Mouse (Mus musculus) midbrain, embryonic 14.5 days (tissue): ENCODE data around the gene Rnf225. TPM values are rescaled to one million over a fixed set of nuclear protein-coding genes. Genes with fewer than 3 reads are reported as not detected.

Experiments used
- ATAC-seq: fragments of 200-750 bp; cut with Nextera tagmentation; 2 replicates; pipeline ENCODE4 v1.8.0; 2017; ENCODE audit warnings: moderate number of reproducible peaks, moderate library complexity; ENCODE audit not compliant: low FRiP score, low TSS enrichment
- DNase-seq: peaks from one replicate; pipeline ENCODE4 v3.0.0-alpha.2; 2015
- H3K27ac ChIP-seq: fragments of 300-500 bp; sonication (generic); replicated peaks from 2 replicates; pipeline ENCODE4 v1.5.1; 2014; ENCODE audit warnings: mild to moderate bottlenecking, low read depth, low read length, moderate library complexity
- H3K27me3 ChIP-seq: fragments of 300-500 bp; sonication (generic); 2 replicates; pipeline ENCODE4 v1.6.1; 2014; ENCODE audit warnings: low read length, control low read depth, mixed read lengths; ENCODE audit not compliant: control insufficient read depth, insufficient read depth
- H3K36me3 ChIP-seq: fragments of 300-500 bp; sonication (generic); 2 replicates; pipeline ENCODE4 v1.6.1; 2014; ENCODE audit warnings: low read length, control low read depth; ENCODE audit not compliant: control insufficient read depth, insufficient read depth
- H3K4me1 ChIP-seq: fragments of 300-500 bp; sonication (generic); 2 replicates; pipeline ENCODE4 v1.6.1; 2014; ENCODE audit warnings: mild to moderate bottlenecking, antibody characterized with exemption, low read length, control low read depth; ENCODE audit not compliant: control insufficient read depth, insufficient read depth
- H3K4me2 ChIP-seq: fragments of 300-500 bp; sonication (generic); 2 replicates; pipeline ENCODE4 v1.6.1; 2014; ENCODE audit warnings: mild to moderate bottlenecking, low read length, moderate library complexity
- H3K4me3 ChIP-seq: fragments of 300-500 bp; sonication (generic); replicated peaks from 2 replicates; pipeline ENCODE4 v1.5.1; 2014; ENCODE audit warnings: low read depth, low read length
- H3K9ac ChIP-seq: fragments of 300-500 bp; sonication (generic); replicated peaks from 2 replicates; pipeline ENCODE4 v1.6.1; 2014; ENCODE audit warnings: mild to moderate bottlenecking, low read length, moderate library complexity
- H3K9me3 ChIP-seq: fragments of 300-500 bp; sonication (generic); 2 replicates; pipeline ENCODE4 v1.6.1; 2016; ENCODE audit warnings: low read length, control low read depth, mixed read lengths; ENCODE audit not compliant: control insufficient read depth
- WGBS: fragments of 180-500 bp; shearing (Covaris S2); extraction: QIAGEN DNeasy Blood & Tissue Kit; methylation state at CpG from one replicate; pipeline ENCODE4 v1.1.7; 2014; 5-methylcytosine and 5-hydroxymethylcytosine counted together
- polyA plus RNA-seq: library from polyadenylated mRNA; unstranded; fragments of >200 nt; fragmentation: Nextera tagmentation; extraction: Ambion mirVana; gene quantifications from 2 replicates; pipeline ENCODE4 v1.2.1, GENCODE M21; 2014

Gene Rnf225
- polyA plus RNA-seq, 1 experiment from 2014 or later = 0.64 TPM

DNA sequence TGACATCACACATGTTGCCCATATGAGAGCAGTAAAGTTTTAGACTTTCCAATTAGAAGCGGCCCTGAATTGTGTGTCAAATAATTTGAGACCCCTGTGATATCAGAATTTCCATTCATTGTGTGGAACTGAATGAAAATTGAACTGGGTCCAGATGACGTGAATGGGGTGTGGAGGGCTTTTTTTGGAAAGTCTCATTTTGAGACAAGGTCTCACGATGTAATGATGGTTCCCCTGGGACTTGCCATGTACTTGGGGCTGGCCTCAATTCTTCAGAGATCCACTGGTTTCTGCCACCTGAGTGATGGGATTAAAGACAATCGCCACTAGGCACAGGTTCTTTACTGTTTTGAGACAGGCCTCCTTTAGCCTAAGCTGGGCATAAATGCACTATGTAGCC, 13.4 kb downstream of the Rnf225 start:
- ATAC-seq = no peak
- DNase-seq = no peak
- Histone ChIP-seq H3K27ac (no peak overlapping the region), H3K36me3 (no peaks in the 10 kb centered on the region), H3K4me3 (no peak overlapping the region), H3K4me2 (no peak overlapping the region), H3K9me3 (no peaks in the 10 kb centered on the region), H3K4me1 (no peaks in the 10 kb centered on the region), H3K27me3 (no peaks in the 10 kb centered on the region), H3K9ac (no peak overlapping the region)
- 81% methylated on average over 4 of the region's 4 CpGs for WGBS

DNA sequence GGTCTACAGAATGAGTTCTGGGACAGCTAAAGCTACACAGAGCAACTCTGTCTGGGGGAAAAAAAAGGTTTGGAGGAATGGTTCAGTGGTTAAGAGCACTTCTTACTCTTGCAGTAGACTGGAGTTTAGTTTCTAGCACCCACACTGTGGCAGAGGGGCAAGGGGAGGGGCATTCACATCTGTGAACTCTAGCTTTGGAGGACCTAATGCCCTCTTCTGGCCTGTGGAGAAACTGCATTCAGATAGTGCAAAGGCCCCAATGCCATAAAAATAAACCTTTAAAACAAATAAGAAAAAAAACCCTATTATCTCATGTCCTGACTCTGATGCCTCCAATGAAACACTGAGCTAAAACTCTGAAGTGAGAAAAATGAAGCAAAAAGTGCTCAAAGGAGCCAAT, 16.3 kb downstream of the Rnf225 start:
- Histone ChIP-seq H3K4me3 (no peak overlapping the region), H3K9ac (no peak overlapping the region), H3K27ac (no peak overlapping the region), H3K36me3 (no peaks in the 10 kb centered on the region), H3K27me3 (no peaks in the 10 kb centered on the region), H3K4me2 (no peak overlapping the region), H3K9me3 (no peaks in the 10 kb centered on the region), H3K4me1 (no peaks in the 10 kb centered on the region)
- DNase-seq (no peak), ATAC-seq (no peak)

DNA sequence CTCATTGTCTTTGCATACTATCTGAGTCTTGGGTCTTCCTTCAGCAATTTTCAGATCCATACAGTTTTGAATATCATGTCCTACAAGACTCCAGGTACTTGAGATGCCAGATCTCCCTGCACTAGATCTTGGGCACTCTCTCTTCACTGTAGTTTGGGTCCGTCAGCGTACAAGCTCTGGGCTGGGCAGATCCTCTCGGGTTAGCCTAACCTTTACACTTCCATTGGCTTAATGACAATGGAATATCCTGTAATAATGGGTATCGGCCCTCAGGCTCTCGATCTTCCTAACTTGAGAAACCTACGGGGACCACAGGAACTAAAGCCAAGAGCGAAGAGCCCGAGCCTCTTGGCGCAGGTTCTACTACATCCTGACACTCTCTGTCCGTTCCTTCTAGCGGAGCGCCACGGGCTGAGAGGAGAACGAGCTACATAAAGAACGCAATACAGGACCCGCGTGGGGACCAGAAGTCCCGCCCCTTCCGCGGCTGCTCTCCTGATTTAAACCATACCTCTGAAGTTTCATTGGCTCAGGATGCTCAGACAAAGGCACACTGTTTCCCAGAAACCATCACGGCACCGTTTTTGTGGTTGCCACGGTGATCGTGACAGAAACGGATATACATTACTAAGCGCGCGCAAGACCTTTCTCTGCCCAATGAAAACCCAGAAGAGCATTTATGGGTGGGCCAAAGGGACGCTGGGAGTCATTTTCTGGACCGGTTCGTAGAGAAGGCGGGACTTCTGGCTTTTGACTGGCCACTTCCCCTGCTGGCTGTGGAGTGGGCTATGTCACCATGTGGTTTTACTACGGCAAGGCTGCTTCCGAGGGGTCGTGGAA, 22.0 kb downstream of the Rnf225 start:
- H3K27ac ChIP-seq = peak overlapping the region; percentile 85
- peak overlapping the region; percentile 40 for H3K4me3 ChIP-seq
- peak overlapping the region; percentile 75 for H3K4me2 ChIP-seq
- 8% methylated on average over 35 of the region's 35 CpGs for WGBS
- DNase-seq (peak; percentile 98), ATAC-seq (peak; percentile 97)
- H3K4me1 ChIP-seq = peaks cover 11% of the 10 kb centered on the region
- H3K27me3 ChIP-seq = no peaks in the 10 kb centered on the region
- no peaks in the 10 kb centered on the region for H3K36me3 ChIP-seq
- H3K9ac ChIP-seq = peak overlapping the region; percentile 68
- H3K9me3 ChIP-seq = no peaks in the 10 kb centered on the region

DNA sequence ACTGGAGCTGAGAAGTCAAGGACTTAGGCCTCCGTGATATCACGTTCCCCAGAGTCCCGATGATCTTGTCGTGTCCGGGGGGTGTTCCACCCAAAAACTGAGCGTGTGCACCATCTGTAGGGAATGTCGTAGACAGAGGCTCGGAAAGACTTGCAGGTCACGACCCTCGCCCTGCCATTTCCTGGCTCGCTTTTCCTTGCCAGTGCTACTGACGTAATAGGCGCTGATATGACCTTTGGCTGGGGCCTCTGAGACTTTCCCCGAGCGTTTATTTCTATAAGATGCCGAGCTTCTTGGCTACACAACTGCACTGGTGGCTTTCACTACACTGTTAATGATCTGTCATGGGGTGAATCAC, 22.6 kb downstream of the Rnf225 start:
- no peaks in the 10 kb centered on the region for H3K27me3 ChIP-seq
- peak overlapping the region; percentile 75 for H3K4me2 ChIP-seq
- DNase-seq (no peak), ATAC-seq (no peak; the same call in 1 of the 2 replicates)
- peaks cover 11% of the 10 kb centered on the region for H3K4me1 ChIP-seq
- H3K9ac ChIP-seq = peak overlapping the region; percentile 57
- H3K9me3 ChIP-seq = no peaks in the 10 kb centered on the region
- 14% methylated on average over 16 of the region's 16 CpGs for WGBS
- no peaks in the 10 kb centered on the region for H3K36me3 ChIP-seq
- H3K27ac ChIP-seq = peak overlapping the region; percentile 85
- peak overlapping the region; percentile 40 for H3K4me3 ChIP-seq

DNA sequence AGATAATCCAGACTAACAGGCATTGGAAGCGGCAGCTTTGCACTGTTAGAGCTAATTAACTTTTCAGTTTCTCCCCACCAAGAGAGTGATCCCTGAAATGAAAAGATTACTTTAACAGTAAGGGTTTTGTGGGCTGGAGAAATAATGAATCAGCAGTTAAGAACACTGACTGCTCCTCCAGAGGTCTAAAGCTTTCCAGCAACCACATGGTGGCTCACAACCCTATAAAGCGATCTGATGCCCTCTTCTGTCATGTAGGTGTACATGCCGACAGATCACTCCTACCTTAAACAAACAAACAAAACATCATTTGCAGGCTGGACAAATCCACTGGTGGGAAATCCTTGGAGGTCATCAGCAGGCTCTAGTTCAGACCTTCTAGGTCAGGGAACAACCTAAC, 27.7 kb downstream of the Rnf225 start:
- Histone ChIP-seq H3K4me1 (peaks cover 5% of the 10 kb centered on the region), H3K27me3 (no peaks in the 10 kb centered on the region), H3K36me3 (no peaks in the 10 kb centered on the region), H3K9ac (no peak overlapping the region), H3K4me2 (no peak overlapping the region), H3K4me3 (no peak overlapping the region), H3K27ac (no peak overlapping the region), H3K9me3 (no peaks in the 10 kb centered on the region)
- no peak for ATAC-seq
- WGBS = 61% methylated on average over 3 of the region's 3 CpGs
- no peak for DNase-seq

DNA sequence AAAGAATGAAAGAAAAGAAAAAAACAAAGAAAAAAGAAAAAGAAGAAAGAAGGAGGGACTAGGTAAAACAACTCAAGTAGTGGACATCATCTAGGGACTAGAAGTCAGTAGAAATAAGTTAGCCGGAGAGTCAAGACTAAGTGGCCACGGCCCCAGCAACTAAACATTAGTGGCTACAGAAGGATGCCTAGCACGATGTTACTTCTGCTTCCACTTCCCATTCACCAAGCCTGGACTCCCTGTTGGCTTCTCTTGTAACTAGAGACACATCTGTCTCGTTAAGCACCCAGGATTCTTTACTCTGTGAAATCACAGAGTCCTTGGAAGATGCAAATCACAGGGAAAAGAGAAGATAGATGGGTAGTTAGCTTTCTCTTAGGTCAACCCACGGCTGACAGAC, 30.3 kb downstream of the Rnf225 start:
- ATAC-seq = no peak
- Histone ChIP-seq H3K4me1 (0 out of 2 replicates have a peak, but pooled peaks cover 3% of the 10 kb centered on the region), H3K4me3 (no peak overlapping the region)

DNA sequence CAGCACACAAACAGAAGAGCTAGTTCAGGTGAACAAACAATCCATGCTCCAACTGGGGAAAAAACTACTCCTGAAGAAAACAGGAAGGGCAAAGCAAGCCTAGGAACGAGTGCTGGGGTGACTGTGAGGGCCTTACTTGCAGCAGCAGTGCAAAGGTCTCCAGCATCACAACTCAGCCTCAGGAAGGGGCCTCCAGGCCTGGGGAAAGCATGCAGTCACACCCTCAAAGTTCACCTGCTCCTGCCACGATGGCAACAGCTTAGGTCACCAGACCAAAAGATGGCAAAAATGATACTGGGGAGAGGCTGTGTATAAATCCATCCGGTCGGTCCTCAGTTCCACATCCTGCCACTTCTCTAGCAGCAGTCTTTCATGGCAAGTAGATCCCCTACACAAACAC, 31.7 kb downstream of the Rnf225 start:
- H3K27me3 ChIP-seq = no peaks in the 10 kb centered on the region
- no peak overlapping the region for H3K4me2 ChIP-seq
- H3K4me1 ChIP-seq = 0 out of 2 replicates have a peak, but pooled peaks cover 3% of the 10 kb centered on the region
- no peaks in the 10 kb centered on the region for H3K9me3 ChIP-seq
- H3K9ac ChIP-seq = no peak overlapping the region
- no peak for DNase-seq
- H3K4me3 ChIP-seq = no peak overlapping the region
- no peak overlapping the region for H3K27ac ChIP-seq
- ATAC-seq = no peak
- WGBS = 85% methylated on average over 4 of the region's 4 CpGs
- H3K36me3 ChIP-seq = no peaks in the 10 kb centered on the region

More for the DNA sequence above, 30.3 kb downstream of the Rnf225 start:
- WGBS = 74% methylated on average over 5 of the region's 5 CpGs
- no peak overlapping the region for H3K9ac ChIP-seq
- H3K36me3 ChIP-seq = no peaks in the 10 kb centered on the region
- H3K4me2 ChIP-seq = no peak overlapping the region
- H3K27me3 ChIP-seq = no peaks in the 10 kb centered on the region
- no peak for DNase-seq
- no peaks in the 10 kb centered on the region for H3K9me3 ChIP-seq
- H3K27ac ChIP-seq = no peak overlapping the region

DNA sequence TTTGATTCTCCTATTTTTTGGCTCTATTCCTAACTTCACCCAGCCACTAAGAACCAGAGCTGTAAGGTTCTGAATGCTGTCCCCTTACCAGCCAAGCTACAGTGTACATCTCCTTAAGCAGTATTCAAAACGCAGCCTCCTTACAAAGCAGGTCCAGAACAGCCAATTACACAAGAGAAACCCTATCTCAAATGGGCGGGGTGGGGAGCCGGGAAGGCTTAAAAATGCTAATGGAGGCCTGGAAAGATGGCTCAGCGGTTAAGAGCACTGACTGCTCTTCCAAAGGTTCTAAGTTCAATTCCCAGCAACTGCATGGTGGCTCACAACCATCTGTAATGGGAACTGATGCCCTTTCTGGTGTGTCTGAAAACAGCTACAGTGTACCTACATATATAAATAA, 32.5 kb downstream of the Rnf225 start:
- Histone ChIP-seq H3K27ac (no peak overlapping the region), H3K36me3 (no peaks in the 10 kb centered on the region), H3K4me3 (no peak overlapping the region), H3K9me3 (no peaks in the 10 kb centered on the region), H3K27me3 (no peaks in the 10 kb centered on the region), H3K4me2 (no peak overlapping the region), H3K9ac (no peak overlapping the region), H3K4me1 (peaks cover 6% of the 10 kb centered on the region; the same call in 1 of the 2 replicates)
- DNase-seq (no peak), ATAC-seq (no peak)
- WGBS = 15% methylated on average over 4 of the region's 4 CpGs

DNA sequence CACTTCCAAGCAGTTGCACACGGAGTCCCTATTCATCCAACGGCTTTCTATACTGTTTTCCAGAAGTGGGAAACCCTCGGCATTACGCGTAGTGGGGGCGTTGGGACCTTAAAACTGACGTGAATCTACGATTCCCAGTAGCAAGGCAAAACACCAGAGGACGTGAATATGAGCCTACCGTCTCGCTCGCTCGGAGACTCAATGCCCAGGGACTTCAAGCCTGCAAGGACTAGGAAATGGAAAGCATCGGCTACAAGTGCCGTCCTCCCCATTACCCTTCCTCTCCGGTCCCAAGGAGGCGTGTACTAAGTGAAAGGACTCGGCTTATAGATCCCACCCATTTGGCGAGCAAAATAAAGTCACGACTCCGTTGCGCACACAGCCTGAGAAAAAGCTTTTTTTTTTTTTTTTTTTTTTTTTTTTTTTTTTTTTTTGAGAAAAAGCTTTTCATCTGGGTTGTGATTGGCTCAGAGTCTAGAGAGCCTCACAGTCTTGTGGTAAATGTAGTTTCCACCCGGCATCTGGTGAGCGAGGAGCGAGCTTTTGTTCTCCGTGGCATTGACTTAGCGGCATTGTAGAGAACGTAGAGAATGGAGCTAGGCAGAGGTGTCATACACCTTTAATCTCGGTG, 34.4 kb downstream of the Rnf225 start:
- WGBS = 3% methylated on average over 29 of the region's 29 CpGs
- Histone ChIP-seq H3K4me2 (peak overlapping the region; percentile 61), H3K4me3 (peak overlapping the region; percentile 47), H3K36me3 (no peaks in the 10 kb centered on the region), H3K9me3 (no peaks in the 10 kb centered on the region), H3K9ac (peak overlapping the region; percentile 51), H3K27me3 (no peaks in the 10 kb centered on the region), H3K27ac (peak overlapping the region; percentile 81), H3K4me1 (peaks cover 13% of the 10 kb centered on the region)
- DNase-seq (peak; percentile 88), ATAC-seq (peak; percentile 78)
